Mouse (Mus musculus) neural tube, embryonic 11.5 days (tissue): ENCODE measurements around the gene 4921504E06Rik. TPM values are rescaled to one million over a fixed set of nuclear protein-coding genes. Genes with fewer than 3 reads are reported as not detected.

Experiments used
- ATAC-seq: fragments of 200-750 bp; cut with Nextera tagmentation; 2 replicates; pipeline ENCODE4 v1.8.0; 2017; ENCODE audit warnings: moderate number of reproducible peaks, mild to moderate bottlenecking, moderate TSS enrichment, moderate library complexity; ENCODE audit not compliant: insufficient read depth, low FRiP score, low TSS enrichment
- DNase-seq: peaks from one replicate; pipeline ENCODE4 v3.0.0-alpha.2; 2015; ENCODE audit warnings: low spot score
- H3K27ac ChIP-seq: fragments of 300-500 bp; sonication (generic); 2 replicates; pipeline ENCODE4 v1.5.1; 2014; ENCODE audit warnings: low read depth, mild to moderate bottlenecking, low read length
- H3K27me3 ChIP-seq: fragments of 300-500 bp; sonication (generic); 2 replicates; pipeline ENCODE4 v1.6.1; 2014; ENCODE audit warnings: mild to moderate bottlenecking, low read length, mixed read lengths; ENCODE audit not compliant: control insufficient read depth, insufficient read depth
- H3K36me3 ChIP-seq: fragments of 300-500 bp; sonication (generic); 2 replicates; pipeline ENCODE4 v1.6.1; 2014; ENCODE audit warnings: mild to moderate bottlenecking, low read length, moderate library complexity, mixed read lengths; ENCODE audit not compliant: control insufficient read depth, insufficient read depth
- H3K4me1 ChIP-seq: fragments of 300-500 bp; sonication (generic); 2 replicates; pipeline ENCODE4 v1.6.1; 2014; ENCODE audit warnings: low read length, mixed read lengths; ENCODE audit not compliant: control insufficient read depth, insufficient read depth
- H3K4me2 ChIP-seq: fragments of 300-500 bp; sonication (generic); 2 replicates; pipeline ENCODE4 v1.6.1; 2014; ENCODE audit warnings: low read depth, mild to moderate bottlenecking, moderate library complexity
- H3K4me3 ChIP-seq: fragments of 300-500 bp; sonication (generic); 2 replicates; pipeline ENCODE4 v1.5.1; 2014; ENCODE audit warnings: low read depth, low read length
- H3K9ac ChIP-seq: fragments of 300-500 bp; sonication (generic); 2 replicates; pipeline ENCODE4 v1.6.1; 2014; ENCODE audit warnings: mild to moderate bottlenecking, low read length
- H3K9me3 ChIP-seq: fragments of 300-500 bp; sonication (generic); 2 replicates; pipeline ENCODE4 v1.6.1; 2016; ENCODE audit warnings: low read length; ENCODE audit not compliant: control insufficient read depth
- WGBS: fragments of 180-500 bp; shearing (Covaris S2); extraction: QIAGEN DNeasy Blood & Tissue Kit; methylation state at CpG from one replicate; pipeline ENCODE4 v1.1.7; 2014; 5-methylcytosine and 5-hydroxymethylcytosine counted together
- polyA plus RNA-seq: library from polyadenylated mRNA; unstranded; fragments of >200 nt; fragmentation: Nextera tagmentation; extraction: Ambion mirVana; gene quantifications from 2 replicates; pipeline ENCODE4 v1.2.1, GENCODE M21; 2014

The 4921504E06Rik gene
- polyA plus RNA-seq, 1 experiment from 2014 or later = not detected

GRCm38 (mm10) chr2:19520617-19521016 is 33.1 kb downstream of the 4921504E06Rik start:
- no peak overlapping the region for H3K9ac ChIP-seq
- DNase-seq (no peak), ATAC-seq (no peak)
- H3K4me2 ChIP-seq = no peak overlapping the region
- 87% methylated on average over 2 of the region's 2 CpGs for WGBS
- H3K36me3 ChIP-seq = no peaks in the 10 kb centered on the region
- no peaks in the 10 kb centered on the region for H3K27me3 ChIP-seq
- H3K27ac ChIP-seq = no peak overlapping the region
- 0 out of 2 replicates have a peak, but pooled peaks cover 3% of the 10 kb centered on the region for H3K4me1 ChIP-seq
- no peaks in the 10 kb centered on the region for H3K9me3 ChIP-seq
- no peak overlapping the region for H3K4me3 ChIP-seq

- H3K9me3 ChIP-seq = no peaks in the 10 kb centered on the region
- no peak overlapping the region for H3K4me2 ChIP-seq
- ATAC-seq (peak; percentile 83), DNase-seq (peak; percentile 65)
- no peaks in the 10 kb centered on the region for H3K27me3 ChIP-seq
- 0 out of 2 replicates have a peak, but pooled peaks cover 3% of the 10 kb centered on the region for H3K4me1 ChIP-seq
- 6% methylated on average over 7 of the region's 7 CpGs for WGBS
- no peak overlapping the region for H3K9ac ChIP-seq
- H3K36me3 ChIP-seq = no peaks in the 10 kb centered on the region
- H3K27ac ChIP-seq = no peak overlapping the region
- no peak overlapping the region for H3K4me3 ChIP-seq
These were observed 33.9 kb downstream of the 4921504E06Rik start for GRCm38 (mm10) chr2:19519768-19520167.

- H3K4me3 ChIP-seq = no peak overlapping the region
- no peak overlapping the region for H3K27ac ChIP-seq
- H3K4me1 ChIP-seq = 0 out of 2 replicates have a peak, but pooled peaks cover 3% of the 10 kb centered on the region
- H3K4me2 ChIP-seq = peak overlapping the region; percentile 17; the same call in 1 of the 2 replicates
- WGBS = 41% methylated on average over 13 of the region's 13 CpGs
- H3K36me3 ChIP-seq = no peaks in the 10 kb centered on the region
- no peaks in the 10 kb centered on the region for H3K27me3 ChIP-seq
- H3K9me3 ChIP-seq = no peaks in the 10 kb centered on the region
- no peak overlapping the region for H3K9ac ChIP-seq
- peak; percentile 42; the same call in 1 of the 2 replicates for ATAC-seq
- peak; percentile 49 for DNase-seq
These were observed 35.8 kb downstream of the 4921504E06Rik start for GRCm38 (mm10) chr2:19517952-19518351.

GRCm38 (mm10) chr2:19512381-19512780 is 41.3 kb downstream of the 4921504E06Rik start:
- no peaks in the 10 kb centered on the region for H3K9me3 ChIP-seq
- no peak overlapping the region for H3K4me3 ChIP-seq
- ATAC-seq (no peak), DNase-seq (no peak)
- no peaks in the 10 kb centered on the region for H3K27me3 ChIP-seq
- 75% methylated on average over 5 of the region's 5 CpGs for WGBS
- no peak overlapping the region for H3K4me2 ChIP-seq
- H3K27ac ChIP-seq = no peak overlapping the region
- H3K36me3 ChIP-seq = no peaks in the 10 kb centered on the region
- no peak overlapping the region for H3K9ac ChIP-seq
- H3K4me1 ChIP-seq = no peaks in the 10 kb centered on the region

GRCm38 (mm10) chr2:19511032-19511431 is 42.7 kb downstream of the 4921504E06Rik start:
- Histone ChIP-seq H3K36me3 (no peaks in the 10 kb centered on the region), H3K9me3 (no peaks in the 10 kb centered on the region), H3K4me2 (no peak overlapping the region), H3K27ac (no peak overlapping the region), H3K27me3 (no peaks in the 10 kb centered on the region), H3K4me3 (no peak overlapping the region), H3K4me1 (no peaks in the 10 kb centered on the region), H3K9ac (no peak overlapping the region)
- WGBS = 65% methylated on average over 5 of the region's 5 CpGs
- no peak for ATAC-seq
- no peak for DNase-seq

- H3K9me3 ChIP-seq = no peaks in the 10 kb centered on the region
- H3K4me1 ChIP-seq = no peaks in the 10 kb centered on the region
- H3K9ac ChIP-seq = no peak overlapping the region
- H3K4me2 ChIP-seq = no peak overlapping the region
- H3K4me3 ChIP-seq = no peak overlapping the region
- no peak for DNase-seq
- H3K27ac ChIP-seq = no peak overlapping the region
- H3K27me3 ChIP-seq = no peaks in the 10 kb centered on the region
- ATAC-seq = no peak
- H3K36me3 ChIP-seq = no peaks in the 10 kb centered on the region
- 93% methylated on average over 1 of the region's 1 CpGs for WGBS
These were observed 48.0 kb downstream of the 4921504E06Rik start for GRCm38 (mm10) chr2:19505744-19506143.

GRCm38 (mm10) chr2:19490262-19490661 is 63.5 kb downstream of the 4921504E06Rik start:
- Histone ChIP-seq H3K4me2 (no peak overlapping the region), H3K9me3 (no peaks in the 10 kb centered on the region), H3K9ac (no peak overlapping the region), H3K36me3 (no peaks in the 10 kb centered on the region), H3K27ac (no peak overlapping the region), H3K4me3 (no peak overlapping the region), H3K27me3 (no peaks in the 10 kb centered on the region), H3K4me1 (no peaks in the 10 kb centered on the region)
- DNase-seq (no peak), ATAC-seq (no peak)
- 82% methylated on average over 3 of the region's 3 CpGs for WGBS

- 47% methylated on average over 2 of the region's 2 CpGs for WGBS
- Histone ChIP-seq H3K4me2 (no peak overlapping the region), H3K27ac (no peak overlapping the region), H3K9me3 (no peaks in the 10 kb centered on the region), H3K4me3 (no peak overlapping the region), H3K9ac (no peak overlapping the region), H3K4me1 (no peaks in the 10 kb centered on the region), H3K27me3 (peaks cover 14% of the 10 kb centered on the region), H3K36me3 (no peaks in the 10 kb centered on the region)
- DNase-seq (no peak), ATAC-seq (no peak)
These were observed 91.8 kb downstream of the 4921504E06Rik start for GRCm38 (mm10) chr2:19461940-19462339.

GRCm38 (mm10) chr2:19458785-19459184 is 94.9 kb downstream of the 4921504E06Rik start:
- Histone ChIP-seq H3K27ac (no peak overlapping the region), H3K36me3 (no peaks in the 10 kb centered on the region), H3K4me2 (no peak overlapping the region), H3K9ac (no peak overlapping the region), H3K4me3 (no peak overlapping the region), H3K4me1 (peaks cover 3% of the 10 kb centered on the region; the same call in 1 of the 2 replicates), H3K9me3 (no peaks in the 10 kb centered on the region), H3K27me3 (peaks cover 43% of the 10 kb centered on the region)
- ATAC-seq (peak; percentile 39; the same call in 1 of the 2 replicates), DNase-seq (peak; percentile 10)
- WGBS = 38% methylated on average over 2 of the region's 2 CpGs
